Mouse (Mus musculus) bone marrow, adult 2 months (tissue): ENCODE measurements around the gene Gm42957.

Experiments
- CTCF ChIP-seq: fragments of 200-500 bp; IDR thresholded peaks from 2 replicates; pipeline ENCODE4 v1.5.1; 2011; ENCODE audit warnings: low read length, control low read depth; ENCODE audit not compliant: control insufficient read depth, insufficient read depth
- POLR2A ChIP-seq: fragments of 200-500 bp; IDR thresholded peaks from 2 replicates; pipeline ENCODE4 v1.6.1; 2011; ENCODE audit warnings: low read depth, mild to moderate bottlenecking, control low read depth, low read length, borderline replicate concordance; ENCODE audit not compliant: control insufficient read depth

- no peak for TF ChIP-seq CTCF
- no peak for TF ChIP-seq POLR2A
Measured at GRCm38 (mm10) chr3:96596228-96596707, 39.0 kb upstream of the Gm42957 start, which contains the start of gene Ankrd34a.
